ENCODE assay signal across 8 mouse cellular contexts in genomic region chr9:61278216-61278758, GRCm38 (mm10).
DNase-seq lines count a peak whose midpoint lies in the region; ATAC-seq and TF ChIP-seq lines count a peak whose summit lies in the region.

No protein-coding gene starts in this region.

- H3ac ChIP-seq in myocyte (ENCODE audit: control insufficient read depth, insufficient read length) = no peak overlapping the region

- H3K9ac ChIP-seq in kidney, embryonic 14.5 days (ENCODE audit: low read depth, low read length) = no peak overlapping the region
- no peak overlapping the region for H3K9ac ChIP-seq in heart, embryonic 15.5 days
- H3K9ac ChIP-seq in limb, embryonic 11.5 days (ENCODE audit: low read length) = 0 out of 2 replicates have a peak overlapping the region, but pooled peaks have one; percentile 17

- H3K36me3 ChIP-seq in kidney, embryonic 14.5 days (ENCODE audit: control insufficient read depth, insufficient read depth, low read length) = no peaks in the 10 kb centered on the region
- no peaks in the 10 kb centered on the region for H3K36me3 ChIP-seq in heart, embryonic 15.5 days
- no peaks in the 10 kb centered on the region for H3K36me3 ChIP-seq in limb, embryonic 11.5 days (ENCODE audit: control insufficient read depth, insufficient read depth, low read length)
- no peaks in the 10 kb centered on the region for H3K36me3 ChIP-seq in myocyte (ENCODE audit: control insufficient read depth, insufficient read depth)

- no peak overlapping the region for H3K27ac ChIP-seq in kidney, embryonic 14.5 days (ENCODE audit: low read depth, low read length)
- H3K27ac ChIP-seq in heart, embryonic 15.5 days = no peak overlapping the region
- H3K27ac ChIP-seq in limb, embryonic 11.5 days (replicated peaks; ENCODE audit: low read depth, low read length) = no peak overlapping the region

- H3K27me3 ChIP-seq in kidney, embryonic 14.5 days (ENCODE audit: control insufficient read depth, insufficient read depth, low read length) = 0 out of 2 replicates have a peak, but pooled peaks cover under 1% of the 10 kb centered on the region
- peaks cover 79% of the 10 kb centered on the region for H3K27me3 ChIP-seq in heart, embryonic 15.5 days
- H3K27me3 ChIP-seq in limb, embryonic 11.5 days (ENCODE audit: control insufficient read depth, insufficient read depth, low read length) = peaks cover 2% of the 10 kb centered on the region; the same call in 1 of the 2 replicates
- no peaks in the 10 kb centered on the region for H3K27me3 ChIP-seq in myocyte (ENCODE audit: control insufficient read depth, insufficient read depth, insufficient read length)

- 10% methylated on average over 12 of the region's 12 CpGs for WGBS in kidney, embryonic 14.5 days
- 9% methylated on average over 12 of the region's 12 CpGs for WGBS in heart, embryonic 15.5 days
- WGBS in limb, embryonic 11.5 days = 11% methylated on average over 12 of the region's 12 CpGs

- H3K4me1 ChIP-seq in kidney, embryonic 14.5 days (ENCODE audit: control insufficient read depth, insufficient read depth, low read length) = peaks cover 22% of the 10 kb centered on the region
- peaks cover 21% of the 10 kb centered on the region for H3K4me1 ChIP-seq in heart, embryonic 15.5 days (replicated peaks)
- peaks cover 25% of the 10 kb centered on the region for H3K4me1 ChIP-seq in limb, embryonic 11.5 days (ENCODE audit: control insufficient read depth, insufficient read depth, low read length)

- H3K9me3 ChIP-seq in kidney, embryonic 14.5 days (ENCODE audit: control insufficient read depth, low read length) = no peaks in the 10 kb centered on the region
- H3K9me3 ChIP-seq in heart, embryonic 15.5 days (replicated peaks) = no peaks in the 10 kb centered on the region
- H3K9me3 ChIP-seq in limb, embryonic 11.5 days (ENCODE audit: control insufficient read depth, low read length) = no peaks in the 10 kb centered on the region

- peak overlapping the region; percentile 8 for H3K4me2 ChIP-seq in kidney, embryonic 14.5 days (replicated peaks; ENCODE audit: low read depth, low read length)
- peak overlapping the region; percentile 55 for H3K4me2 ChIP-seq in heart, embryonic 15.5 days
- peak overlapping the region; percentile 27 for H3K4me2 ChIP-seq in limb, embryonic 11.5 days (ENCODE audit: low read depth, severe bottlenecking)
- H3K4me2 ChIP-seq in myocyte (ENCODE audit: low read depth) = peak overlapping the region; percentile 30

- TF ChIP-seq POLR2A in myocyte (IDR thresholded peaks at IDR 0.05; ENCODE audit: insufficient read length, low read depth) = no peak

- no peaks in the 10 kb centered on the region for H3K79me2 ChIP-seq in myocyte (ENCODE audit: control insufficient read depth, insufficient read depth)

- no peak overlapping the region for H3K4me3 ChIP-seq in kidney, embryonic 14.5 days (ENCODE audit: low read length)
- peak overlapping the region; percentile 19 for H3K4me3 ChIP-seq in heart, embryonic 15.5 days
- no peak overlapping the region for H3K4me3 ChIP-seq in limb, embryonic 11.5 days (ENCODE audit: low read depth, low read length)
- H3K4me3 ChIP-seq in myocyte = no peak overlapping the region

- no peak for DNase-seq in kidney, postnatal 36 days
- DNase-seq in adipocyte (ENCODE audit: low spot score) = peak; percentile 66
- DNase-seq in limb, embryonic 11.5 days (ENCODE audit: low spot score) = no peak
- no peak for DNase-seq in embryo, embryonic 10 days (ENCODE audit: low spot score)
- no peak for DNase-seq in cerebellum, adult 11 months

- no peak for ATAC-seq in kidney, embryonic 14.5 days (ENCODE audit: low FRiP score, low TSS enrichment)
- no peak; the same call in 1 of the 2 replicates for ATAC-seq in heart, embryonic 15.5 days (replicated peaks; ENCODE audit: insufficient number of reproducible peaks, insufficient read depth, low FRiP score, low read depth)
- no peak for ATAC-seq in limb, embryonic 11.5 days (ENCODE audit: insufficient number of reproducible peaks, low FRiP score, low TSS enrichment, low read depth)

TF ChIP-seq in myocyte, 11 proteins besides CTCF, POLR2A, EP300 and RAD21:
- TF ChIP-seq MYOG (IDR thresholded peaks at IDR 0.05; ENCODE audit: control insufficient read depth in 1 of 3, insufficient read depth in 1 of 3, insufficient read length in 2 of 3, low read depth in 2 of 3) (no peak), MAX (IDR thresholded peaks at IDR 0.05; ENCODE audit: low read depth) (no peak)
